Mouse (Mus musculus) kidney, adult 11 months (tissue): Measurements from ENCODE around the gene Tm4sf5.
A peak's percentile ranks its signal among the peaks of the same experiment; 100 is the strongest.
"Not testable (repeated sequence)": the region's sequence is repeated elsewhere in the genome, so short reads cannot be mapped to it uniquely, and the experiment has no call there.

Experiments
- DNase-seq: peaks from one replicate; pipeline ENCODE4 v3.0.0; 2022

The Tm4sf5 gene

DNA sequence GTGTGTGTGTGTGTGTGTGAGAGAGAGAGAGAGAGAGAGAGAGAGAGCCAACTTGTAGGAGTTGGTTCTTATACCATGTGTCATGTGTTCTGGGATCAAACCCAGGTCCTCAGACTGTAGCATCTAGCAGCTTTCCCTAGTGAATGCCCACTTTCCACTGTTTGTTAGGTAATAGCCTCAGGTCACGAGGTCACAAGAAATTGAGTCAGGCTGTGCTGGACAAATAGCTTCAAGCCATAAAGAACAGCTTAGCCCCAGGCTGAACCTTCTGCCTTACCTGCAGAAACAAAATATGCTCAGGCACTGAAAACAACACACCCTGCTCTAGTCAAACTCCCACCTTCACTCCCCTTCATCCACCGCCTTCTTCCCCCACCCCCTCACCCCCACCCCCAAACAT lies 6.2 kb downstream of the Tm4sf5 start:
- DNase-seq: no peak

DNA sequence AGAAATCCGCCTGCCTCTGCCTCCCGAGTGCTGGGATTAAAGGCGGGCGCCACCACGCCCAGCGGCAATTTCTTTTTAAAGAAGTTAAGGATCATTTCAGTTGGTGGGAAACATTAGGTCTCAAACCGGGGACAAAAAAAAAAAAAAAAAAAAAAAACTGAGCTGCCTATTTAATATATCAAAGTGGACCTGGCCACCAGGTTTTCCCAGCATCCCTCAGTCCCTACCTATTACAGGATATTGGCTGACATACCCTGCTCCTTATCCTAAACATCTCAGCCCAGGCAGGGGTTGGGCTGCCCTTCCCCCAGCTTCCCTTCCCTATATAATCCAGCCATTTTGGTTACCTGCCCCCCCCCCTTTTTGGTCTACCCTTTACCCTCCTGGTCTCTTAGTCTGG lies 6.8 kb downstream of the Tm4sf5 start:
- no peak for DNase-seq

DNA sequence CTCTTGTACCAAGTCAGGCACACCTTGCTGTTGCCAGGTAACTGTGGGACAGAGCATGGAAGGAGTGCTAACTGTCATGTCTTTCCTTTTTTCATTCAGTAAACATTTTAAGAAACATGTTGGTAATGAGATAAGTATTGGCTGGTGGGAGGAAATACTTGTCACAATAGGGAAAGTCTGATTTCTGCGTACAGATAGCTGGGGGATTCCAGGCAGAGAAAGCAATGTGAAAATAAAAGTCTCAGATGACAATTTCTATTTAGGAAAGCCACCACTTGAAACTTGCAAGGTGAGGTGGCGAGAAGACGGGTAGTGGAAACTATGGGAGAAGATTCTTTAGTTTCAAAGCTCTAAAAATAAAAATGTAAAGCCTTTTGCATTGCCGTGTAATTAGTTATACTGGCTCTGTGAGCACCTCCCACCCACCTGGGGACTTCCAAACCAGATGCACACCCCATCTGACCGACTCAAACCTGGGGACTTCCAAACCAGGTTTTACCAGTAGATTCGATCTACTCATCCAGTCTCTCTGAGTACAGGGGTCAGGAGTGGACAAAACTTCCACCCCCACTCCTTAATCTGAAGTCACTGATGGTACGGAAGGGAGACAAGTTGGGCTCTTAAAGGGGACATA lies 7.8 kb downstream of the Tm4sf5 start:
- DNase-seq: no peak

DNA sequence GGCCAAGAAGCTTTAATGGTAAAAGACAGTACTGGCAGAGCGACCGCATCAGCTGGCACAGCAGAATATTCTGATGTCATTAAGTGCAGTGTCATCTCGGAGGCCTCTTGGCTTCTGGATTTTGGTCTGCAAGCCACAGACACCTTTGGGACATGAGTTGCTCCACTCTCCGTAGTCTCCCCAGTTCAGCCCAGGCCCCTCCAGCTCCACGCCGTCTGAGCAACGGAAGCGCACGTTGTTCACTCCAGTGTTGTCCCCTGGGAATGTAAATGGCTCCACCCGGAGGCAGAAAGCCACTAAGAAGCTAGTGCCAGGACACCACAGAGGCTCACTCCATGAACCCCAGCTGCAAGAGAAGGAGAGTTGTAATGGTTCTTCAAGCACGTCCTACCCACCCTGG lies 8.5 kb downstream of the Tm4sf5 start:
- no peak for DNase-seq

DNA sequence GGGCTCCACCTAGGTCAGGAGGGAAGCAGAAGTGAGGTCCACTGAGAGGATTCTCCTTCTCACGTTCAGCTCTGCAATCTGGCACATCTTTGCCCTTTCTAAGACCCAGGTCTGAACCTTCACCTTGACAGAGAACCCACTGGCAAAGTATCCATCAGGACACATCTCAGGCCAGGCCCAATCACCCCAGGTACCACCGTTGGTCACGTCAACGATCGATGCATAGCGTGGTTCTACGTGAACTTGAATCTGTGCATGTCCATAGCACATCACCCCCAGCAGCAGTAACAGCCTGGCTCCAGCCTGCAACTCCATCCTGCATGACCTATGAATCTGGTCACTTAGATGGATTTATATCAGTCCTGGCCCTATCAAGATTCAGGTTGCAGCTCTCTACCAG lies 9.2 kb downstream of the Tm4sf5 start, which contains the start of gene Vmo1:
Gene Vmo1, minus strand, starts transcription at position 329 of the 400 bp plus-strand sequence.
- no peak for DNase-seq

DNA sequence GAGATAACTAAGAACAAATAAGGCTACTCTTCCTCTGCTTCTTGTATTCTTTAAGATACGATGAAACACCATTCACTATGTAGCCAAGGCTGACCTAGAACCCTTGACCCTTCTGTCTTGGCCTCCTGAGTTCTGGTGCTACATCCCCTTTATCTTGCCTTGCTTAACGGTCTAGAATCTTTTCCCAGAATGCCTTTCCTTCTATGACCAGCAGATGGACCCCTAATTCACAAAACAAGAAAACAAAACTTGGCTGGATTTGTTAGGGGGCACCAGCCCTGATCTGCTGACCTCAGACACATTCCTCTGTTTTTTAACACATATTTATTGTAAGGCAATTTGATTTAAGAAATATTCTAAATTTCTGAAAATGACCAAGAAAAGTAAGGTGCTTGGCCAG lies 11.3 kb downstream of the Tm4sf5 start:
- DNase-seq: no peak

DNA sequence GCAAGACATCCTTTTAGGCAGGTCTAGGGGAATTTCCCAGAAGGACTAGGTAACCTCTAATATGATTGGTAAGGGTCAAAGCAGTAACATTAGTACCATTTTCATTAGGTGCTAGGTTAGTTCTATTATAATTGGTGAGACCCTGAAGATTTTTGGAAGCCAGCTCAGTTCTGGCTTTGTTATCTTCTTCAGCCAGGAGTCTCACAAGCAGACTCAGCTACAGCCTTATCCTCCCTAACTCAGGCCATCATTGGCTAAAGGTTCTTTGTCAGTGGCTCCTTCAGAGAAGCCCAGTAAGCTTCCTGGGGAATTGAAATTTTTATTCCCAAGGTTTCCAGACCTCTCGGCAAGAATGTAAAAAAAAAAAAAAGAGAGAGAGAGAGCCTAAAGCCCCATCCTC lies 13.4 kb downstream of the Tm4sf5 start:
- DNase-seq: no peak

DNA sequence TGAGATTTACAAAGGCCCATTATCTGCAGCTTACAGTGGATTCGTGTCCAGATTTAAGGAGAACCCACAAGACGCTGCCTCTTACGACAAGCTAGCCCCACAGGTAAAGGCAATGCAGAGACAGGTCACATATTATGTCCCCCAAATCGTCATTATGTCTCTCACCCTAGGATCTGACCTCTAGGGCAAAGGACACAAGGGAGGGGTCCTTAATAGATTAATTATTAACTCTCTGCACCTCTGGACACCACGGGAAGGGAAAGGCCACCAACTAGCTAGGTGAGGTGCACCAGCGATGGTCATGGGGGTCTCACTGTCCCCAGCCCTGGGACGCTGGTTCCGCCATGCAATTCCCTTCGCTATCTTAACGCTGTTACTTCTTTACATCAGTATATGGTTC lies 13.9 kb downstream of the Tm4sf5 start, which contains the start of gene Gltpd2:
Gene Gltpd2, plus strand, starts transcription at position 274 of the 400 bp plus-strand sequence.
- no peak for DNase-seq

DNA sequence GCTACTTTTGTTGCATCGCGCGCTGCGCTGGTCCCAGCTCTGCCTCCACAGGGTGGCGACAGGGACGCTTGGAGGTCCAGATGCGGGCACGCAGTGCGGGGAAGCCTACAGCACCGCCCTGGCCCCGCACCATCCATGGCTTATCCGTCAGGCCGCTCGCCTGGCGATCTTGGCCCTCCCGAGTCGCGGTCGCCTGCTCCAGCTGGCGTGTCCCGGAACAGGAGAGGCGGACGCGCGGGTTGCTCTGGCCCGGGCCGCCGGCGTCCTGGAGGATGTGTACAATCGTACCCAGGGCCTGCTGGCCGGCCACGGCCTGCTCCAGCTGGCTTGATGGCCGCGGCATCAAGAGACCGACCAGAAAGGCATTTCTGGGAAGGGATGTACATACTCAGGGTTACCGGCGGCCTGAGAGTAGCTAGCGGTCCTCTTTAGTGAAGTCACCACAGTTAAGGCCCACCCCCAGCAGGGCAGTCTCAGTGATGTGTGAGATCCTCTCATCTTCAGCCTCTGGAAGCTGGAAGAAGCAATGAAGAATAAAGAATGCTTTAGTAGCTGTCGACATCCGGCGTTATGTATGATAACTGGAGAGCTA lies 15.2 kb downstream of the Tm4sf5 start:
- DNase-seq: no peak

DNA sequence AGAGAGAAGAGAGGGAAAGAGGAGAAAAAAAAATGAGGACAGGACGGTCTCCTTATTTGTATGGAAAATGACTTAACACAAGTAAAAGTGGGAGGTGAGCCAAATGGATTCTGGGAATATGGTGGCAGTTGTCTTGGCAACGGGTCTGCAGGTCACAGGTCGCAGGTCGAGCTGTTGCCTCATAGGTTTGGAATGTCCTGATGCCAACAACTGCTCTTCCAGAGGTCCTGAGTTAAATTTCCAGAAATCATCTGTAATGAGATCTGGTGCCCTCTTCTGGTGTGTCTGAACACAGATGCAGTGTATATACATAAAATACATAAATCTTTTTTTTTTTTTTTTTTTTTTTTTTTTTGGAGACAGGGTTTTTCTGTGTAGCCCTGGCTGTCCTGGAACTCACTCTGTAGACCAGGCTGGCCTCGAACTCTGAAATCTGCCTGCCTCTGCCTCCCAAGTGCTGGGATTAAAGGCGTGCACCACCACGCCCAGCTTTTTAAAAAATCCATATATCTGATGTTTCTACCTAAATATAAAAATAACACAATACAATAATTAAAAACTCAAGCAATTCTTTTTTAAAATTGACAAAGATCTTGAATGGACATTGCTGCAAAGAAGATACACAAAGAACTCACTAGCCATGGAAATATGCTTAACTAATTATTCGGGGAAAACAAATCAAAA lies 18.4 kb downstream of the Tm4sf5 start:
- not testable (repeated sequence) for DNase-seq

DNA sequence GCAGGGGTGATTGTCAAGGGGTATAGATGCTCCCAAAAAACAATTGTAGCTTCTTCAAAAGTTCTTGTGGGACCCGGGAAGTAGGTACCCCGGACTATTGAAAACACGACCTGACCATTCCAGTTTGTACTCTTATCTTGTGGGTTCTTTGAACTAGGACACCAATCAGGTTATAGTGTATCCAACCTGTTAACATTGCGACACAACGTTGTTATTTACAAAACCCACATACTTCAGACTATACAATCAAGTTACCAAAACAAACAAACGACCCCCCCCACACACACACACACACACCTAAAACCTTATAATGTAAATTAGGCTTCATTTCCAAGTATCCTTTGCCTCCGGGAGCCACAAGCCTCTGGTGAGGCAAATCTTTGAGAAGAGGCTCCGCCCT lies 19.7 kb downstream of the Tm4sf5 start:
- no peak for DNase-seq

DNA sequence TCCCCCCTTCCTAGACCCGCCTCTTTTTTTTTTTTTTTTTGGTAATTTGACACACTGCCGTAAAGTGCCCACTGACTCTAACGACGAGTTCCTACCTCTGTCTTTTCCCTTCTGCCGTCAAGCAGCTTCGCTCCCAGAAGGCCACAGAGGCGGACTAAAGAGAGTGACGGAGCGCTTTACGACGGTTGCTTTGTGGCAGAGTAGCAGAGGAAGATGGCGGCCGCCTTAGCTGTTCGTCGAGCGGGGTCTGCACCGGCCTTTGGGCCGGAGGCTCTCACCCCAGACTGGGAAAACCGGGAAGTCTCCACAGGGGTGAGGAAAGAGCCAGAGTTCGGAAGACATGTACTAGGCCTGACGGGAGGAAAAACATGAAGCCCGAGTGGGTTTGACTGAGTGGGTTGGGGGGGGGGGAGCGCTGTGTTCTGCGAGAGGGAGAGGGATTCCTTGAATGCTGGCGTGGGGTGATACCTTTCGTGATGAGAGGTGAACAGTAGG lies 20.2 kb downstream of the Tm4sf5 start, which contains the start of gene Psmb6:
Gene Psmb6, plus strand, starts transcription at position 184 of the 495 bp plus-strand sequence.
- DNase-seq: peak; percentile 95

DNA sequence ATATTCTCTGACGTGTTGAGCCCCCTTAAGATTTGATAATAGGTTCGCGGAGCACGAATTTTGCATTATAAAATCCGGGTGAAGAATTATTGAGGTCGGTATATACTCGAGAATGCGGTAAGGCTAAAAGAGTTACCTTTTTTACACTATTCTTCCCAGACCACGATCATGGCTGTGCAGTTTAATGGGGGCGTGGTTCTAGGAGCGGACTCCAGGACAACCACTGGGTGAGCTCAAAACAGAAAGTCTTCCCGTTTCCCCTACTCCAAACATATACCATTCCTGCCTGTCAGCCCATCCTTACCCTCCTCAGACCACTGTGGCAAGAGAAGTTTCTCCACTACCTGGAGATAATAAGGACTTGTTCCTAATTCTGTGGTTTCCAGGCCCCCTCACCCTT lies 20.7 kb downstream of the Tm4sf5 start:
- no peak for DNase-seq

DNA sequence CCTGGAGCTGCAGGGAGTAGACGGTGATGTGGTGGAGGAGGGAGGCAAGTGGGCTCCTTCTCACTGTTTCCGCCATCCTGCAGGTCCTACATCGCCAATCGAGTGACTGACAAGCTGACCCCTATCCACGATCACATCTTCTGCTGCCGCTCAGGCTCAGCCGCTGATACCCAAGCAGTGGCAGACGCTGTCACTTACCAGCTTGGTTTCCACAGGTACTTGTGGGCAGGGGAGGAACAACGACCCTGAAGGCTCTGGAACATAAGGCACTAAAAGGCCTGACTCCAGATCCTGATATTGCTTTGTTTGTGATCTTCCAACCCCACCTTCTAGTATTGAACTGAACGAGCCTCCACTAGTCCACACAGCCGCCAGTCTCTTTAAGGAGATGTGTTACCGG lies 21.2 kb downstream of the Tm4sf5 start:
- no peak for DNase-seq

DNA sequence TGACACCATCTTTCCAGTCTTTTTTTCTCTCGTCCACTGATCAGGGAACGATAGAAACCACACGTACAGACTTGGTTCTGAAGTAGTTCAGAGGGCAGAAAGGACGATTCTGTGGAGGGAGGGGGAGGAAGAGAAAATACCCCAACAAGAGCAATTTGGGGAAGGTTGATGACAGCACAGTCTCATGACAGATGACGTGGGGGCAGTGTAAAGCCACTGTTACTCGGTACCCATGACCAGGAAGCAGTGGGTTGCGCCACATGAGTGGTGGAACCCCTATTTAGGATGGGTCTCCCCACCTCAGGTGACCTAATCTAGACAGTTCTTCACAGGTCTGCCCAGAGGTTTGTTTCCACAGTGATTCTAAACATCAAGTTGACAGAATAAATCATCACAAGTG lies 23.6 kb downstream of the Tm4sf5 start:
- no peak for DNase-seq

DNA sequence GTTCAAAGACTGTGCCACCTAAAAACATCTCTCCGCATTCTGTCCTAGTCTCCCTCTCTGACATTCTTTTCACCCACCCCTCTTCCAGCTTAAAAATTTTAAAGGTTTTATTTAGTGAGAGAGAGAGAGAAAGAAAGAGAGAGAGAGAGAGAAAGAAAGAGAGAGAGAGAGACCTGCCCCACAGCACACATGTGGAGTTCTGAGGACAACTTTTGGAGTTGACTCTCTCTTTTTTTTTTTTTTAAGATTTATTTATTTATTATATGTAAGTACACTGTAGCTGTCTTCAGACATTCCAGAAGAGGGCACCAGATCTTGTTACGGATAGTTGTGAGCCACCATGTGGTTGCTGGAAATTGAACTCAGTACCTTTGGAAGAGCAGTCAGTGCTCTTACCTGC lies 26.0 kb downstream of the Tm4sf5 start:
- not testable (repeated sequence) for DNase-seq

DNA sequence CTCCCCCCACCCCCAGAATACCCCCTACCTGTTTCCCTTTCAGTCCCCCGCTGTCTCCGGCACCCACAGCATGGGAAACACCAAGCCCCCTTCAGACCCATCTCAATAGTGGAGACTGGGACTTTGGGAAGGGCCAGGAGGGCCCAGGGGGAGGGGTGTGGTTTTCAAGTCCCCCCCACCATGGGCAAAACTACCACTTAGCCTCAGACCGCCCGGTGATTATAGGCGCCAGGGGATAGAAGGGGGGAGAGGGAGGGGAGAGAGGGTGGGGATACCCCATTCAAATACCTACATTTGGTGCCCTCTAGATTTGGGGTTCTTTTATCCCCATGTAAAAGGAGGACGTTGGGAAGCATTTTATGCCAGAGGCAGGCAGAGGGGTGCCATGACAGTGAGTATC lies 27.8 kb downstream of the Tm4sf5 start, which contains the start of gene Gm40193:
Gene Gm40193, minus strand, starts transcription at position 101 of the 400 bp plus-strand sequence.
- no peak for DNase-seq

DNA sequence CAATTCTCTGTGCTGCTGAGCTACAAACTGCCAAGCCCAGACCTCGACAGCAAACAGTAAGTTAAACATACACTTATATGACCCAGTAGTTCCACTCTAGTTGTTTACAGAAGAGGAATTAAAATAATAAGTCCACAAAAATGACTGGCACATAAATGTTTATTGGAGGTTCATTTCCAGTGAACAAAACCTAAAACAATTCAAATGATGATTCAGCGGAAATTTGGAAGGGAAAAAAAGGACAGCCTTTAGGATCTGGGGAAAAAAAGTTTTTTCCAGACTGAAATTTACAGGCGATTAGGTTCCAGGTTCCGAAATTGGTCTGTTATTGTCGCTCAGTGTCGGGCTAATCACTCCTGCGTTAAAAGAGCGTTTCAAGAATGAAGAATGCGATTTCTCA lies 34.4 kb downstream of the Tm4sf5 start:
- no peak for DNase-seq

DNA sequence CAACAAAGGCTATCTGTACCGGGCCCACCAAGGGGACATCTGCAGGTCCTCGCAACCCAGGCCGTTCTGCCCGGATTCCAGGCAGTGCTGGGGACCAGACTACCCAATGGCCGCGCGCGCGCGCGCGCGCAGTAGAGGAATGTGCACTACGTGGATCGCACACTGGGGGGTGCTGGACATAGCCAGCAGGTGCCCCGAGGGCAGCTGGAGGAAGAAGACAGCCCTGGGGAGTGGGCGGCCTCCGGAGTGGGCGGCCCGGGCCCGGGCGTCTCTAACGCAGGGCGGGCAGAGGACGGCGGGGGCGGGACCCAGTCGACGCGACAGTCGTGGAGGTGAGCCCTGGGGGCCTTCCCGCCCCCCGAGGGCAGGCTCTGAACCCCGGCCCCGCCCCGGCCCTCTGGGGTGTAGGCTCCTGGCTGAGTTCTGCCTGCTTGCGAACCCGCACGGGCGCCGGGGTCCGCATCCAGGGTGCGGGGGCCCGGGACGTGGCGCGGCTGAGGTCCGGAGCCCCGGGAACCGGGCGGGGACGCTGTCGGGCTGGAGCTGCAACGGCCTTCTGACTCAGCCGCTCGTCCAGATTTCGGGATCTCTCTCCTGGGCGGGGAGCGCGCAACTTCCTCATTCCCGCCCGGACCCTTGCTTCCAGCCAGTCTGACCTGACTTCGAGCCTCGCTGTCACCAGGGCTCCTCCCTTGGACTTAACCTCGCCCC lies 35.0 kb downstream of the Tm4sf5 start, which contains the start of gene Pld2:
Gene Pld2, plus strand, starts transcription at position 188 of the 711 bp plus-strand sequence.
- DNase-seq: peak; percentile 88

DNA sequence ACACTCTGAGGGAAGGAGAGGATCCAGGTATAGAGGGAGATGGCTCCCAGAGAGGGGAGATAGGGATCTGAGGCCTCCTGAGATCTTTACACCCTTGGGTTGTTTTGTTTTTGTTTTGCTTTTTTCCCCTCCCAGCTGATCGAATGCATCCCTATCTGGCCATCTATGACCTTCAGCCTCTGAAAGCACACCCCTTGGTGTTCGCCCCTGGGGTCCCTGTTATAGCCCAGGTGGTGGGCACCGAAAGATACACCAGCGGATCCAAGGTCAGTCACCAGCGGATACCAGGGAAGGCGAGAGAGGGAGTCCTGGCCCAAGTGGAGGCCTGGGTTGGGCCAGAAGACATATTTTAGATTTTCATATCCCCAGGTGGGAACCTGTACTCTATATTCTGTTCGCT lies 35.9 kb downstream of the Tm4sf5 start:
- DNase-seq: no peak

DNA sequence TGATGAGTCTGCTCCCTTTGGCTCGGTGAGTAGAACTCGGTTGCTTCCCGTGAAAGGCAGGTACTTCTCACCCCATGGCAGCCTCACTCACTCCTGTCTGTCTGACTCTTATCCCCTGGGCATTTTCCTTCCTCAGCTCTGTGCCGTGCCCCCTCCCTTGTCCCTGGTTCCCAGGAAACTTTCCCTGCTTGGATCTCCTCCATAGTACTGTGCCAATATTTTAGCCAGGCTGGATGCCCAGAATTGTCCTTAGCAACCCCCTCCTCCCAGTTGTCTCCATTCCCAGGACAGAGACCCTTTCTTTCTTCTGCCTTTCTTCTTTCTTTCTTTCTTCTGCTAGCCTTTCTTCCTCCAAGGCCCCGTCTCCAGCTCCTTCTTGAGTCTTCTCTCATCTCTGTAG lies 36.4 kb downstream of the Tm4sf5 start:
- no peak for DNase-seq

DNA sequence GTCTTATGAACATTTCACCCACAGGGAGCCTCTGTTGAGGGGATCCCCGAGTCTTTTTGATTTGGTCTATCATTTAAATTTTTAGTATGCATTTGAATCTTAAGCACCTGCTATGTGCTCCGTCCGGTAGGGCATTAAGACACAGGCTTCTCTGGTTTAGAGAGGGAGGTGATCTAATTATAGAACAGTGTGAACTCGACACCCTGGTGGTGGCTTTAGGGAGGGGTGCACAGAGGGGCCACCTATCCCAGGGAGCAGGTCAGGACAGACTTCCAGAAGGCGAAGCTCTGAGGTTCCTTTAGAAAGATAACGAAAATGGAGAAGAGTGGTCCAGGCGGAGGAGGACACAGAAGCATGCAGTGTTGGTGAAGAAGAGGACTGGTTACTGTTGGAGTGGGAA lies 39.5 kb downstream of the Tm4sf5 start:
- DNase-seq: no peak

DNA sequence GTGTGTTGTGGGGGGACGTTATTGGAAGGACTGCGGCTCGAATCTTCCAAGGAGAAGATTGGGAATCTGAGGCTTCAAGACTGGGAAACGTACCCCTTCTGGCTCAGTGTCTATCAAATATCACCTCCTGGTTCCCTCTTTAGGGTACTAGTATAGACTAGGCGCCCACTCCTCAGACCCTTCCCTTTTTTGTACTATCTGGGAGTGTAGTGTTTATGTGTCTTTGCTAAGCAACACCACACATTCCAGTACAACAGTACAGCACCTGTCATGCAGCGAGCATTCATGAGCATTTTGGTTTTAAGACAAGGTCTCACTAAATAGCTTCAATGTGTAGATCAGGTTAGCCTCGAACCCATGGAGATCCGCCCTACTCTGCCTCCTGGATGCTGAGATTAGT lies 46.5 kb downstream of the Tm4sf5 start:
- no peak for DNase-seq
